Mouse (Mus musculus) CH12.LX (cell line): ENCODE data around the gene Zfp867.

Experiments
- CHD2 ChIP-seq: IDR thresholded peaks from 2 replicates; pipeline ENCODE4 v1.6.1; 2011; ENCODE audit warnings: low read length, improper control_type of control experiment
- GABPA ChIP-seq: IDR thresholded peaks from 2 replicates; pipeline ENCODE4 v1.6.1; 2012; ENCODE audit warnings: low read depth, low read length, improper control_type of control experiment, inconsistent platforms; ENCODE audit not compliant: insufficient replicate concordance
- MEF2A ChIP-seq: IDR thresholded peaks from 2 replicates; pipeline ENCODE4 v1.6.1; 2014; ENCODE audit warnings: low read depth, mild to moderate bottlenecking, inconsistent platforms, low read length, improper control_type of control experiment, borderline replicate concordance
- NRF1 ChIP-seq: IDR thresholded peaks from 2 replicates; pipeline ENCODE4 v1.6.1; 2014; ENCODE audit warnings: low read depth, mild to moderate bottlenecking, inconsistent platforms, low read length, improper control_type of control experiment, moderate library complexity
- TBP ChIP-seq: conservative IDR thresholded peaks from 2 replicates; pipeline ENCODE4 v1.6.1; 2011; ENCODE audit warnings: low read depth, low read length, improper control_type of control experiment
- USF2 ChIP-seq: conservative IDR thresholded peaks from 2 replicates; pipeline ENCODE4 v1.6.1; 2011; ENCODE audit warnings: low read depth, low read length, improper control_type of control experiment

GRCm38 (mm10) chr11:59423010-59423588 lies 49.2 kb downstream of the Zfp867 start:
- no peak for TF ChIP-seq CHD2
- TF ChIP-seq TBP = no peak
- no peak for TF ChIP-seq NRF1
- TF ChIP-seq USF2 = no peak
- no peak for TF ChIP-seq GABPA
- no peak for TF ChIP-seq MEF2A
